Mouse (Mus musculus) liver, embryonic 13.5 days (tissue): ENCODE data around the gene Olfr220. TPM values are rescaled to one million over a fixed set of nuclear protein-coding genes. Genes with fewer than 3 reads are reported as not detected.
A peak's percentile ranks its signal among the peaks of the same experiment; 100 is the strongest.

Experiments used
- ATAC-seq: fragments of 200-750 bp; cut with Nextera tagmentation; 2 replicates; pipeline ENCODE4 v1.8.0; 2017; ENCODE audit warnings: low read depth, mild to moderate bottlenecking, moderate number of reproducible peaks, moderate library complexity
- DNase-seq: peaks from one replicate; pipeline ENCODE4 v3.0.0; 2022
- H3K27ac ChIP-seq: fragments of 300-500 bp; sonication (generic); 2 replicates; pipeline ENCODE4 v1.5.1; 2015; ENCODE audit warnings: moderate library complexity, mild to moderate bottlenecking, inconsistent platforms
- H3K27me3 ChIP-seq: fragments of 300-500 bp; sonication (generic); 2 replicates; pipeline ENCODE4 v1.6.1; 2015; ENCODE audit warnings: mild to moderate bottlenecking, inconsistent platforms
- H3K36me3 ChIP-seq: fragments of 300-500 bp; sonication (generic); 2 replicates; pipeline ENCODE4 v1.6.1; 2015; ENCODE audit warnings: mild to moderate bottlenecking, inconsistent platforms
- H3K4me1 ChIP-seq: fragments of 300-500 bp; sonication (generic); replicated peaks from 2 replicates; pipeline ENCODE4 v1.6.1; 2015; ENCODE audit warnings: inconsistent platforms
- H3K4me2 ChIP-seq: fragments of 300-500 bp; sonication (generic); 2 replicates; pipeline ENCODE4 v1.6.1; 2015; ENCODE audit warnings: inconsistent platforms, mild to moderate bottlenecking, moderate library complexity
- H3K4me3 ChIP-seq: fragments of 300-500 bp; sonication (generic); replicated peaks from 2 replicates; pipeline ENCODE4 v1.5.1; 2015; ENCODE audit warnings: mild to moderate bottlenecking, inconsistent platforms
- H3K9ac ChIP-seq: fragments of 300-500 bp; sonication (generic); 2 replicates; pipeline ENCODE4 v1.6.1; 2015; ENCODE audit warnings: mild to moderate bottlenecking, inconsistent platforms
- H3K9me3 ChIP-seq: fragments of 300-500 bp; sonication (generic); replicated peaks from 2 replicates; pipeline ENCODE4 v1.6.1; 2016; ENCODE audit warnings: inconsistent platforms
- WGBS: fragments of 180-500 bp; shearing (Covaris S2); methylation state at CpG from one replicate; pipeline ENCODE4 v1.1.7; 2015; ENCODE audit not compliant: insufficient replicate concordance; 5-methylcytosine and 5-hydroxymethylcytosine counted together
- polyA plus RNA-seq: library from polyadenylated mRNA; unstranded; fragments of >200 nt; fragmentation: Nextera tagmentation; extraction: Ambion mirVana; gene quantifications from 2 replicates; pipeline ENCODE4 v1.2.1, GENCODE M21; 2015

Gene Olfr220
- not detected in 2 replicates for polyA plus RNA-seq

- Histone ChIP-seq H3K27ac (no peak within 1 kb of the TSS), H3K9ac (no peak within 1 kb of the TSS), H3K4me3 (no peak within 1 kb of the TSS), H3K36me3 (no peaks in the 10 kb centered on the region), H3K4me2 (no peak within 1 kb of the TSS), H3K9me3 (no peaks in the 10 kb centered on the region), H3K4me1 (no peaks in the 10 kb centered on the region), H3K27me3 (no peaks in the 10 kb centered on the region)
- ATAC-seq = no peak
- 41% methylated on average over 1 of the region's 1 CpGs for WGBS
- DNase-seq = no peak
These were observed at the start of gene Olfr220 for GRCm38 (mm10) chr1:174441782-174442181. Gene Olfr220, plus strand, starts transcription at chr1:174442082.

- peaks cover 28% of the 10 kb centered on the region for H3K4me1 ChIP-seq
- no peaks in the 10 kb centered on the region for H3K9me3 ChIP-seq
- no peak overlapping the region for H3K9ac ChIP-seq
- no peak overlapping the region for H3K4me3 ChIP-seq
- ATAC-seq = peak; percentile 64
- WGBS = 21% methylated on average over 4 of the region's 4 CpGs
- H3K27ac ChIP-seq = no peak overlapping the region
- no peak for DNase-seq
- H3K4me2 ChIP-seq = no peak overlapping the region
- H3K27me3 ChIP-seq = no peaks in the 10 kb centered on the region
- H3K36me3 ChIP-seq = no peaks in the 10 kb centered on the region
These were observed 18.9 kb upstream of the Olfr220 start for GRCm38 (mm10) chr1:174422959-174423358.

GRCm38 (mm10) chr1:174423764-174424163, 18.1 kb upstream of the Olfr220 start, which contains the start of gene Olfr414:
Gene Olfr414, plus strand, starts transcription at chr1:174424064.
- no peaks in the 10 kb centered on the region for H3K9me3 ChIP-seq
- peaks cover 32% of the 10 kb centered on the region for H3K4me1 ChIP-seq
- H3K27ac ChIP-seq = no peak within 1 kb of the TSS
- H3K4me2 ChIP-seq = no peak within 1 kb of the TSS
- H3K4me3 ChIP-seq = no peak within 1 kb of the TSS
- no peaks in the 10 kb centered on the region for H3K27me3 ChIP-seq
- no peak within 1 kb of the TSS for H3K9ac ChIP-seq
- 54% methylated on average over 1 of the region's 1 CpGs for WGBS
- no peaks in the 10 kb centered on the region for H3K36me3 ChIP-seq
- DNase-seq (no peak), ATAC-seq (no peak)

GRCm38 (mm10) chr1:174426180-174426986, 15.5 kb upstream of the Olfr220 start:
- DNase-seq (peak; percentile 31), ATAC-seq (peak; percentile 87)
- H3K27me3 ChIP-seq = no peaks in the 10 kb centered on the region
- H3K9ac ChIP-seq = no peak overlapping the region
- H3K9me3 ChIP-seq = no peaks in the 10 kb centered on the region
- H3K36me3 ChIP-seq = no peaks in the 10 kb centered on the region
- peak overlapping the region; percentile 4 for H3K4me2 ChIP-seq
- 18% methylated on average over 3 of the region's 3 CpGs for WGBS
- H3K27ac ChIP-seq = peak overlapping the region; percentile 51
- H3K4me3 ChIP-seq = no peak overlapping the region
- peaks cover 36% of the 10 kb centered on the region for H3K4me1 ChIP-seq

GRCm38 (mm10) chr1:174427402-174427801, 14.5 kb upstream of the Olfr220 start:
- ATAC-seq (no peak), DNase-seq (no peak)
- Histone ChIP-seq H3K4me2 (no peak overlapping the region), H3K27ac (no peak overlapping the region), H3K27me3 (no peaks in the 10 kb centered on the region), H3K4me3 (no peak overlapping the region), H3K4me1 (peaks cover 36% of the 10 kb centered on the region), H3K9me3 (no peaks in the 10 kb centered on the region), H3K36me3 (no peaks in the 10 kb centered on the region), H3K9ac (no peak overlapping the region)
- 56% methylated on average over 1 of the region's 1 CpGs for WGBS

GRCm38 (mm10) chr1:174428407-174428806, 13.5 kb upstream of the Olfr220 start:
- Histone ChIP-seq H3K4me3 (no peak overlapping the region), H3K27me3 (no peaks in the 10 kb centered on the region), H3K27ac (no peak overlapping the region), H3K4me2 (no peak overlapping the region), H3K4me1 (peaks cover 31% of the 10 kb centered on the region), H3K9me3 (no peaks in the 10 kb centered on the region), H3K9ac (no peak overlapping the region), H3K36me3 (no peaks in the 10 kb centered on the region)
- DNase-seq (no peak), ATAC-seq (peak; percentile 76)
- 31% methylated on average over 2 of the region's 2 CpGs for WGBS

GRCm38 (mm10) chr1:174434121-174434520, 7.8 kb upstream of the Olfr220 start:
- ATAC-seq (no peak), DNase-seq (no peak)
- Histone ChIP-seq H3K4me1 (0 out of 2 replicates have a peak, but pooled peaks cover under 1% of the 10 kb centered on the region), H3K9ac (no peak overlapping the region), H3K36me3 (no peaks in the 10 kb centered on the region), H3K9me3 (no peaks in the 10 kb centered on the region), H3K4me2 (no peak overlapping the region), H3K4me3 (no peak overlapping the region), H3K27ac (no peak overlapping the region), H3K27me3 (no peaks in the 10 kb centered on the region)
- WGBS = 25% methylated on average over 1 of the region's 1 CpGs

GRCm38 (mm10) chr1:174455100-174455499, 13.2 kb downstream of the Olfr220 start:
- H3K4me1 ChIP-seq = no peaks in the 10 kb centered on the region
- no peak overlapping the region for H3K27ac ChIP-seq
- no peaks in the 10 kb centered on the region for H3K36me3 ChIP-seq
- no peak overlapping the region for H3K4me2 ChIP-seq
- H3K4me3 ChIP-seq = no peak overlapping the region
- H3K9me3 ChIP-seq = no peaks in the 10 kb centered on the region
- no peak for DNase-seq
- no peaks in the 10 kb centered on the region for H3K27me3 ChIP-seq
- no peak overlapping the region for H3K9ac ChIP-seq
- ATAC-seq = no peak
- WGBS = 72% methylated on average over 2 of the region's 2 CpGs

- H3K27me3 ChIP-seq = no peaks in the 10 kb centered on the region
- no peak overlapping the region for H3K9ac ChIP-seq
- no peak for DNase-seq
- 0 out of 2 replicates have a peak, but pooled peaks have one; percentile 57 for ATAC-seq
- 44% methylated on average over 3 of the region's 3 CpGs for WGBS
- no peak overlapping the region for H3K27ac ChIP-seq
- no peaks in the 10 kb centered on the region for H3K36me3 ChIP-seq
- H3K4me3 ChIP-seq = no peak overlapping the region
- H3K9me3 ChIP-seq = no peaks in the 10 kb centered on the region
- H3K4me2 ChIP-seq = no peak overlapping the region
- H3K4me1 ChIP-seq = 0 out of 2 replicates have a peak, but pooled peaks cover 8% of the 10 kb centered on the region
These were observed 23.5 kb downstream of the Olfr220 start for GRCm38 (mm10) chr1:174465385-174465784.

- no peak for DNase-seq
- no peak overlapping the region for H3K4me3 ChIP-seq
These were observed 24.4 kb downstream of the Olfr220 start for GRCm38 (mm10) chr1:174466240-174466639.

GRCm38 (mm10) chr1:174469736-174470135, 27.9 kb downstream of the Olfr220 start:
- H3K4me3 ChIP-seq = no peak overlapping the region
- DNase-seq = no peak
- no peaks in the 10 kb centered on the region for H3K9me3 ChIP-seq
- no peak overlapping the region for H3K4me2 ChIP-seq
- no peak overlapping the region for H3K9ac ChIP-seq
- 0 out of 2 replicates have a peak, but pooled peaks cover 8% of the 10 kb centered on the region for H3K4me1 ChIP-seq
- 3% methylated on average over 6 of the region's 6 CpGs for WGBS
- ATAC-seq = no peak
- no peaks in the 10 kb centered on the region for H3K27me3 ChIP-seq
- no peak overlapping the region for H3K27ac ChIP-seq
- H3K36me3 ChIP-seq = no peaks in the 10 kb centered on the region

More at GRCm38 (mm10) chr1:174466240-174466639, 24.4 kb downstream of the Olfr220 start:
- 31% methylated on average over 2 of the region's 2 CpGs for WGBS
- H3K27ac ChIP-seq = no peak overlapping the region
- H3K27me3 ChIP-seq = no peaks in the 10 kb centered on the region
- no peaks in the 10 kb centered on the region for H3K36me3 ChIP-seq
- H3K9ac ChIP-seq = no peak overlapping the region
- ATAC-seq = no peak
- no peaks in the 10 kb centered on the region for H3K9me3 ChIP-seq
- 0 out of 2 replicates have a peak, but pooled peaks cover 8% of the 10 kb centered on the region for H3K4me1 ChIP-seq
- no peak overlapping the region for H3K4me2 ChIP-seq

GRCm38 (mm10) chr1:174482567-174482966, 40.7 kb downstream of the Olfr220 start:
- Histone ChIP-seq H3K36me3 (no peaks in the 10 kb centered on the region), H3K27ac (no peak overlapping the region), H3K4me2 (no peak overlapping the region), H3K9ac (no peak overlapping the region), H3K4me3 (no peak overlapping the region), H3K27me3 (no peaks in the 10 kb centered on the region), H3K4me1 (no peaks in the 10 kb centered on the region), H3K9me3 (no peaks in the 10 kb centered on the region)
- no peak for DNase-seq
- ATAC-seq = no peak
- 78% methylated on average over 6 of the region's 6 CpGs for WGBS
